Mouse (Mus musculus): ENCODE results near the gene Rassf2. TPM values are rescaled to one million over a fixed set of nuclear protein-coding genes. Genes with fewer than 3 reads are reported as not detected.

Gene Rassf2
- polyA plus RNA-seq, 1 experiment: 9.1 TPM

GRCm38 (mm10) chr2:131993563-131994088 is 36.4 kb downstream of the Rassf2 start:
- TF ChIP-seq POLR2A (IDR thresholded peaks at IDR 0.05; ENCODE audit: control insufficient read depth, low read depth, low read length): no peak
- no peak for TF ChIP-seq CTCF (IDR thresholded peaks at IDR 0.05; ENCODE audit: control insufficient read depth, insufficient read depth, insufficient replicate concordance, low read depth, low read length)
- no peak overlapping the region for H3K27ac ChIP-seq (ENCODE audit: control insufficient read depth, insufficient read depth, low read depth, low read length)
- no peaks in the 10 kb centered on the region for H3K36me3 ChIP-seq (ENCODE audit: control insufficient read depth, insufficient read depth, low read length)
- no peaks in the 10 kb centered on the region for H3K4me1 ChIP-seq (ENCODE audit: control insufficient read depth, insufficient read depth, low read length)
- no peak overlapping the region for H3K4me3 ChIP-seq (ENCODE audit: control insufficient read depth, low read depth, low read length)
- no peaks in the 10 kb centered on the region for H3K27me3 ChIP-seq (ENCODE audit: control insufficient read depth, insufficient read depth, low read length)

DNA sequence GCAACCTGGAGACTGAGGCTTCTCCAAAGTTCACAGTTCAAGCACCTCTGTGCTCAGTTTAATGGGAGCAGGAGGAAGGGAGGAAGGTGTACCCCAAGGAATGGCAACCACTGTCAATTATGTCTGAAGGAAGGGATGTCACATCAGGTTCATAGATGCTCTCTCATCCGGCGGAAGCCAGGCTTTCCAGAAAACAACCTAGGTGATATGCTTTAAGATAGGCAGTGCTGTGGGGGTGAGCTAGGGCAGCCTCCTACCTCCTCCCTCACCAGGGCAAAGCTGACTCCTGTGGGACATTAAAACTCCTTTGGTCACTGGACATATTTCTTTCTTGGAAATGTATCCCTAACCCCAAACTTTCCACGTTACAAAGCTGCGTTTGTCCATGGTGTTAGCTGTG is 36.9 kb downstream of the Rassf2 start:
- TF ChIP-seq POLR2A (IDR thresholded peaks at IDR 0.05; ENCODE audit: control insufficient read depth, low read depth, low read length) (no peak), CTCF (IDR thresholded peaks at IDR 0.05; ENCODE audit: control insufficient read depth, insufficient read depth, insufficient replicate concordance, low read depth, low read length) (no peak)
- H3K27ac ChIP-seq (ENCODE audit: control insufficient read depth, insufficient read depth, low read depth, low read length): no peak overlapping the region
- H3K27me3 ChIP-seq (ENCODE audit: control insufficient read depth, insufficient read depth, low read length): no peaks in the 10 kb centered on the region
- no peaks in the 10 kb centered on the region for H3K4me1 ChIP-seq (ENCODE audit: control insufficient read depth, insufficient read depth, low read length)
- no peaks in the 10 kb centered on the region for H3K36me3 ChIP-seq (ENCODE audit: control insufficient read depth, insufficient read depth, low read length)
- H3K4me3 ChIP-seq (ENCODE audit: control insufficient read depth, low read depth, low read length): no peak overlapping the region

- no peaks in the 10 kb centered on the region for H3K27me3 ChIP-seq (ENCODE audit: control insufficient read depth, insufficient read depth, low read length)
- no peak for TF ChIP-seq POLR2A (IDR thresholded peaks at IDR 0.05; ENCODE audit: control insufficient read depth, low read depth, low read length)
- TF ChIP-seq CTCF (IDR thresholded peaks at IDR 0.05; ENCODE audit: control insufficient read depth, insufficient read depth, insufficient replicate concordance, low read depth, low read length): no peak
- no peaks in the 10 kb centered on the region for H3K36me3 ChIP-seq (ENCODE audit: control insufficient read depth, insufficient read depth, low read length)
- H3K27ac ChIP-seq (ENCODE audit: control insufficient read depth, insufficient read depth, low read depth, low read length): no peak overlapping the region
- H3K4me3 ChIP-seq (ENCODE audit: control insufficient read depth, low read depth, low read length): no peak overlapping the region
- H3K4me1 ChIP-seq (ENCODE audit: control insufficient read depth, insufficient read depth, low read length): no peaks in the 10 kb centered on the region
These were observed 37.6 kb downstream of the Rassf2 start for GRCm38 (mm10) chr2:131992487-131992886.

GRCm38 (mm10) chr2:131988550-131988949 is 41.5 kb downstream of the Rassf2 start:
- Histone ChIP-seq H3K27me3 (ENCODE audit: control insufficient read depth, insufficient read depth, low read length) (no peaks in the 10 kb centered on the region), H3K27ac (ENCODE audit: control insufficient read depth, insufficient read depth, low read depth, low read length) (no peak overlapping the region), H3K36me3 (ENCODE audit: control insufficient read depth, insufficient read depth, low read length) (no peaks in the 10 kb centered on the region), H3K4me1 (ENCODE audit: control insufficient read depth, insufficient read depth, low read length) (no peaks in the 10 kb centered on the region), H3K4me3 (ENCODE audit: control insufficient read depth, low read depth, low read length) (no peak overlapping the region)
- TF ChIP-seq CTCF (IDR thresholded peaks at IDR 0.05; ENCODE audit: control insufficient read depth, insufficient read depth, insufficient replicate concordance, low read depth, low read length) (no peak), POLR2A (IDR thresholded peaks at IDR 0.05; ENCODE audit: control insufficient read depth, low read depth, low read length) (no peak)

GRCm38 (mm10) chr2:131987950-131988349 is 42.1 kb downstream of the Rassf2 start:
- TF ChIP-seq POLR2A (IDR thresholded peaks at IDR 0.05; ENCODE audit: control insufficient read depth, low read depth, low read length) (no peak), CTCF (IDR thresholded peaks at IDR 0.05; ENCODE audit: control insufficient read depth, insufficient read depth, insufficient replicate concordance, low read depth, low read length) (no peak)
- Histone ChIP-seq H3K4me3 (ENCODE audit: control insufficient read depth, low read depth, low read length) (no peak overlapping the region), H3K27ac (ENCODE audit: control insufficient read depth, insufficient read depth, low read depth, low read length) (no peak overlapping the region), H3K36me3 (ENCODE audit: control insufficient read depth, insufficient read depth, low read length) (no peaks in the 10 kb centered on the region), H3K4me1 (ENCODE audit: control insufficient read depth, insufficient read depth, low read length) (no peaks in the 10 kb centered on the region), H3K27me3 (ENCODE audit: control insufficient read depth, insufficient read depth, low read length) (no peaks in the 10 kb centered on the region)

- Histone ChIP-seq H3K4me3 (ENCODE audit: control insufficient read depth, low read depth, low read length) (no peak overlapping the region), H3K36me3 (ENCODE audit: control insufficient read depth, insufficient read depth, low read length) (no peaks in the 10 kb centered on the region), H3K27ac (ENCODE audit: control insufficient read depth, insufficient read depth, low read depth, low read length) (no peak overlapping the region), H3K4me1 (ENCODE audit: control insufficient read depth, insufficient read depth, low read length) (no peaks in the 10 kb centered on the region), H3K27me3 (ENCODE audit: control insufficient read depth, insufficient read depth, low read length) (no peaks in the 10 kb centered on the region)
- peak; percentile 59; the same call in 1 of the 2 replicates for TF ChIP-seq CTCF (IDR thresholded peaks at IDR 0.05; ENCODE audit: control insufficient read depth, insufficient read depth, insufficient replicate concordance, low read depth, low read length)
- TF ChIP-seq POLR2A (IDR thresholded peaks at IDR 0.05; ENCODE audit: control insufficient read depth, low read depth, low read length): no peak
These were observed 47.4 kb downstream of the Rassf2 start for GRCm38 (mm10) chr2:131982546-131983196.

DNA sequence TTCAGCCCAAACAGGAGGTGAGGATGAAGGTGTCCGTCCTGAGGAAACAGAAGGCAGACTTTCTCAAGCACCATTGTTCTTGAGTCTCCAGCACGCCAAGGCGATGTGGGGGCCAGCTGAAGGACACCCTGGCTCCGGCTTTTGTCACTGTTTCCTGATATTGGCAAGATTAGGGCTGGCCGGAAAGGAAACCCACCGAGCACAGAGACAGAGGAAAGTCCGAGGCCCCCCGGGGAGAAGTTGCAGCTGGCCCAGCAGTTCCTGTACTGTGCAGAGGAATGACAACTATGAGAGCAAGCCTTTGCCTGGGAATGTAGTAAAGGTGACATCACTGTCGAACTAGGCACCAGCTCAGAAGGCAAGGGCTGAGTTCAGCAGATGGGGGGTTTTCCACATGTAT is 49.2 kb downstream of the Rassf2 start:
- H3K4me3 ChIP-seq (ENCODE audit: control insufficient read depth, low read depth, low read length): no peak overlapping the region
- H3K36me3 ChIP-seq (ENCODE audit: control insufficient read depth, insufficient read depth, low read length): no peaks in the 10 kb centered on the region
- no peak overlapping the region for H3K27ac ChIP-seq (ENCODE audit: control insufficient read depth, insufficient read depth, low read depth, low read length)
- H3K4me1 ChIP-seq (ENCODE audit: control insufficient read depth, insufficient read depth, low read length): no peaks in the 10 kb centered on the region
- H3K27me3 ChIP-seq (ENCODE audit: control insufficient read depth, insufficient read depth, low read length): no peaks in the 10 kb centered on the region
- TF ChIP-seq CTCF (IDR thresholded peaks at IDR 0.05; ENCODE audit: control insufficient read depth, insufficient read depth, insufficient replicate concordance, low read depth, low read length) (no peak), POLR2A (IDR thresholded peaks at IDR 0.05; ENCODE audit: control insufficient read depth, low read depth, low read length) (no peak)

All from testis, adult 2 months (tissue).